Mouse (Mus musculus): Measurements from ENCODE around the gene Stt3a. TPM values are rescaled to one million over a fixed set of nuclear protein-coding genes. Genes with fewer than 3 reads are reported as not detected.

Gene Stt3a
- polyA plus RNA-seq, 1 experiment, result 206 TPM

GRCm38 (mm10) chr9:36726131-36727033 is 41.1 kb downstream of the Stt3a start:
- TF ChIP-seq POLR2A (IDR thresholded peaks at IDR 0.05; ENCODE audit: borderline replicate concordance, low read depth, low read length), result no peak
- TF ChIP-seq CTCF (IDR thresholded peaks at IDR 0.05; ENCODE audit: low read depth, low read length), result no peak
- Histone ChIP-seq H3K27ac (ENCODE audit: insufficient read depth, low read depth, low read length) (peak overlapping the region; percentile 72), H3K4me3 (ENCODE audit: insufficient read depth, low read length) (peak overlapping the region; percentile 70), H3K4me1 (ENCODE audit: control insufficient read depth, insufficient read depth, low read length) (peaks cover 5% of the 10 kb centered on the region)

GRCm38 (mm10) chr9:36716624-36717023 is 50.9 kb downstream of the Stt3a start:
- no peak overlapping the region for H3K27ac ChIP-seq (ENCODE audit: insufficient read depth, low read depth, low read length)
- no peaks in the 10 kb centered on the region for H3K4me1 ChIP-seq (ENCODE audit: control insufficient read depth, insufficient read depth, low read length)
- TF ChIP-seq CTCF (IDR thresholded peaks at IDR 0.05; ENCODE audit: low read depth, low read length) (no peak), POLR2A (IDR thresholded peaks at IDR 0.05; ENCODE audit: borderline replicate concordance, low read depth, low read length) (no peak)
- no peak overlapping the region for H3K4me3 ChIP-seq (ENCODE audit: insufficient read depth, low read length)

- Histone ChIP-seq H3K4me1 (ENCODE audit: control insufficient read depth, insufficient read depth, low read length) (no peaks in the 10 kb centered on the region), H3K4me3 (ENCODE audit: insufficient read depth, low read length) (no peak overlapping the region), H3K27ac (ENCODE audit: insufficient read depth, low read depth, low read length) (no peak overlapping the region)
- TF ChIP-seq CTCF (IDR thresholded peaks at IDR 0.05; ENCODE audit: low read depth, low read length) (no peak), POLR2A (IDR thresholded peaks at IDR 0.05; ENCODE audit: borderline replicate concordance, low read depth, low read length) (no peak)
Measured at GRCm38 (mm10) chr9:36707304-36707703, 60.2 kb downstream of the Stt3a start.

GRCm38 (mm10) chr9:36705923-36706322 is 61.6 kb downstream of the Stt3a start:
- Histone ChIP-seq H3K27ac (ENCODE audit: insufficient read depth, low read depth, low read length) (no peak overlapping the region), H3K4me1 (ENCODE audit: control insufficient read depth, insufficient read depth, low read length) (no peaks in the 10 kb centered on the region), H3K4me3 (ENCODE audit: insufficient read depth, low read length) (no peak overlapping the region)
- TF ChIP-seq POLR2A (IDR thresholded peaks at IDR 0.05; ENCODE audit: borderline replicate concordance, low read depth, low read length) (no peak), CTCF (IDR thresholded peaks at IDR 0.05; ENCODE audit: low read depth, low read length) (no peak)

- TF ChIP-seq CTCF (IDR thresholded peaks at IDR 0.05; ENCODE audit: low read depth, low read length) (no peak), POLR2A (IDR thresholded peaks at IDR 0.05; ENCODE audit: borderline replicate concordance, low read depth, low read length) (no peak)
- Histone ChIP-seq H3K4me1 (ENCODE audit: control insufficient read depth, insufficient read depth, low read length) (no peaks in the 10 kb centered on the region), H3K4me3 (ENCODE audit: insufficient read depth, low read length) (no peak overlapping the region), H3K27ac (ENCODE audit: insufficient read depth, low read depth, low read length) (no peak overlapping the region)
Measured at GRCm38 (mm10) chr9:36694276-36694675, 73.2 kb downstream of the Stt3a start.

- Histone ChIP-seq H3K4me1 (ENCODE audit: control insufficient read depth, insufficient read depth, low read length) (no peaks in the 10 kb centered on the region), H3K27ac (ENCODE audit: insufficient read depth, low read depth, low read length) (no peak within 1 kb of the TSS), H3K4me3 (ENCODE audit: insufficient read depth, low read length) (no peak within 1 kb of the TSS)
- TF ChIP-seq CTCF (IDR thresholded peaks at IDR 0.05; ENCODE audit: low read depth, low read length), result no peak
- TF ChIP-seq POLR2A (IDR thresholded peaks at IDR 0.05; ENCODE audit: borderline replicate concordance, low read depth, low read length), result no peak
Measured at GRCm38 (mm10) chr9:36692920-36693319, 74.6 kb downstream of the Stt3a start, which contains the start of gene Acrv1. Acrv1 (plus strand) TSS chr9:36693220.

GRCm38 (mm10) chr9:36687329-36687728 is 80.2 kb downstream of the Stt3a start:
- H3K27ac ChIP-seq (ENCODE audit: insufficient read depth, low read depth, low read length), result no peak overlapping the region
- no peaks in the 10 kb centered on the region for H3K4me1 ChIP-seq (ENCODE audit: control insufficient read depth, insufficient read depth, low read length)
- TF ChIP-seq CTCF (IDR thresholded peaks at IDR 0.05; ENCODE audit: low read depth, low read length) (no peak), POLR2A (IDR thresholded peaks at IDR 0.05; ENCODE audit: borderline replicate concordance, low read depth, low read length) (no peak)
- H3K4me3 ChIP-seq (ENCODE audit: insufficient read depth, low read length), result no peak overlapping the region

GRCm38 (mm10) chr9:36681424-36681823 is 86.1 kb downstream of the Stt3a start:
- H3K4me1 ChIP-seq (ENCODE audit: control insufficient read depth, insufficient read depth, low read length), result no peaks in the 10 kb centered on the region
- H3K27ac ChIP-seq (ENCODE audit: insufficient read depth, low read depth, low read length), result no peak overlapping the region
- TF ChIP-seq CTCF (IDR thresholded peaks at IDR 0.05; ENCODE audit: low read depth, low read length), result no peak
- TF ChIP-seq POLR2A (IDR thresholded peaks at IDR 0.05; ENCODE audit: borderline replicate concordance, low read depth, low read length), result no peak
- no peak overlapping the region for H3K4me3 ChIP-seq (ENCODE audit: insufficient read depth, low read length)

Other genes with a start within 250 kb of the Stt3a start
- not detected in 2 replicates for gene Gm5615, start 225.7 kb downstream of the Stt3a start, polyA plus RNA-seq (2012; ENCODE audit: insufficient read depth, insufficient read length, missing spikeins)
- gene Gm17689, start 185.0 kb downstream of the Stt3a start, polyA plus RNA-seq (2012; ENCODE audit: insufficient read depth, insufficient read length, missing spikeins), result not detected in 2 replicates
- gene A630095E13Rik, start 124.3 kb downstream of the Stt3a start, polyA plus RNA-seq (2012; ENCODE audit: insufficient read depth, insufficient read length, missing spikeins), result not detected in 2 replicates
- gene Acrv1, start 74.5 kb downstream of the Stt3a start, polyA plus RNA-seq (2012; ENCODE audit: insufficient read depth, insufficient read length, missing spikeins), result not detected in 2 replicates
- gene Chek1, start 40.6 kb downstream of the Stt3a start, polyA plus RNA-seq (2012; ENCODE audit: insufficient read depth, insufficient read length, missing spikeins), result 6.2 and 8.3 TPM in 2 replicates
- 58.8 and 66.2 TPM in 2 replicates for gene Ei24, start 29.7 kb upstream of the Stt3a start, polyA plus RNA-seq (2012; ENCODE audit: insufficient read depth, insufficient read length, missing spikeins)
- not detected in 2 replicates for gene Fez1, start 54.2 kb upstream of the Stt3a start, polyA plus RNA-seq (2012; ENCODE audit: insufficient read depth, insufficient read length, missing spikeins)

Measured in bone marrow macrophage, adult 2 months (primary cell).